Mouse (Mus musculus): Measurements from ENCODE around the gene Usp45.

DNA sequence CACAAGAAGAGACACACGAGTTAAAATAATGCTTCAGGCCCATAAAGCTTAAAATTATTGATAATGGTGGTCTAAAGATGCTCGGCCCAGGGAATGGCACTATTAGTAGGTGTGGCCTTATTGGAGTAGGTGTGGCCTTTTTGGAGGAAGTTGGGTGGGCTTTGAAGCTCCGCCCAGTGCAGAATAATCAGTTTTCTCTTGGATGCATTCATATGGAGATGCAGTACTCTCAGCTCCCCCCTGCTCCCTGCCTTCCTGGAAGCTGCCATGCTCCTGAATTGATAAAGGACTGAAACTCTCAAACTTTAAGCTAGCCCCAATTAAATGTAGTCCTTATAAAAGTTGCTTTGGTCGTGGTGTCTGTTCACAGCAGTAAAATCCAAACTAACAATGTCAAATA lies 3.1 kb upstream of the Usp45 start:
- TF ChIP-seq CTCF (IDR thresholded peaks at IDR 0.05; ENCODE audit: extremely low read depth, insufficient read depth, low read length) (no peak), POLR2A (IDR thresholded peaks at IDR 0.05; ENCODE audit: extremely low read depth, insufficient read depth, low read length) (no peak)
